Comparison of ENCODE assay signal across 23 mouse cellular contexts in the genomic region with DNA sequence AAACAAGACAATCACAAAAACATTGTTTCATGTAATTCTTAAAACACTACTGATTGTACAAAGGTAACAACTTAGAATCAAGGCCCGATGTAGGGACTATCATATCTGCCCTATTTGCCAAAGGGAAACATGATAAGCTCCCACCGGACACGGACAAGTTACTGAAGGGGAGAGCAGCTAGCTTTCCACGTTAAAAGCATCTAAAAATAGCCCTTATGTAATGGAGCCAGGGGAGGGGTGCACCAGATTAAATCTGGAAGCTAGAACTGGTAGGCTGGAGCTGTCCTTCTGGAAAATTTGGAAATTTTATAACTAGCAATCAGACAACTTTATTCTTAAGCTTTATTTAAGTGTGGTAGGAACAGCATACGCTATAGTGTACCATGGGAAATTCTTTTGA.
DNase-seq lines count a peak whose midpoint lies in the region; ATAC-seq lines count a peak whose summit lies in the region.
"Had no signal": no experiment of that assay in that cellular context is flagged by ENCODE, and none has a peak within 500 bp of the region (broad histone marks: within the 10 kb centered on the region; RNA-seq: fewer than 3 reads in every experiment).

No protein-coding gene starts in this region.

- WGBS in heart, embryonic 16.5 days: 29% methylated on average over 5 of the region's 5 CpGs
- WGBS in heart, embryonic 10.5 days: 26% methylated on average over 5 of the region's 5 CpGs

- H3K4me2 ChIP-seq in heart, embryonic 16.5 days (ENCODE audit: low read depth, low read length): no peak overlapping the region
- H3K4me2 ChIP-seq: embryonic facial prominence, embryonic 15.5 days; hindbrain, embryonic 14.5 days; intestine, embryonic 15.5 days had no signal

- H3K9ac ChIP-seq in heart, embryonic 16.5 days (ENCODE audit: low read length): no peak overlapping the region
- H3K9ac ChIP-seq: embryonic facial prominence, embryonic 15.5 days; hindbrain, embryonic 14.5 days; intestine, embryonic 15.5 days had no signal

- H3K27ac ChIP-seq in heart, embryonic 16.5 days (ENCODE audit: low read length): no peak overlapping the region
- H3K27ac ChIP-seq in heart, embryonic 10.5 days: no peak overlapping the region
- H3K27ac ChIP-seq: embryonic facial prominence, embryonic 15.5 days; forebrain, embryonic 10.5 days; hindbrain, embryonic 10.5 days; hindbrain, embryonic 14.5 days; intestine, embryonic 15.5 days had no signal

- H3K4me1 ChIP-seq in heart, embryonic 16.5 days (ENCODE audit: control insufficient read depth, insufficient read depth, low read length): peaks cover 6% of the 10 kb centered on the region; the same call in 1 of the 2 replicates
- no peaks in the 10 kb centered on the region; the same call in 1 of the 2 replicates for H3K4me1 ChIP-seq in heart, embryonic 10.5 days
- H3K4me1 ChIP-seq: embryonic facial prominence, embryonic 15.5 days; forebrain, embryonic 10.5 days; hindbrain, embryonic 10.5 days; intestine, embryonic 15.5 days had no signal

- peak; percentile 68; the same call in 1 of the 2 replicates for ATAC-seq in frontal cortex, adult (ENCODE audit: low TSS enrichment)
- peak; percentile 55; the same call in 1 of the 2 replicates for ATAC-seq in heart, embryonic 16.5 days (replicated peaks; ENCODE audit: extremely low read depth, insufficient read depth, low FRiP score)
- ATAC-seq: CD4-positive, CD25-positive, alpha-beta regulatory T cell, adult 4 months; forebrain, embryonic 14.5 days; intestine, embryonic 15.5 days had no signal

- H3K9me3 ChIP-seq in heart, embryonic 16.5 days (replicated peaks; ENCODE audit: control insufficient read depth, low read length): no peaks in the 10 kb centered on the region
- no peaks in the 10 kb centered on the region for H3K9me3 ChIP-seq in heart, embryonic 10.5 days
- H3K9me3 ChIP-seq: embryonic facial prominence, embryonic 15.5 days; forebrain, embryonic 10.5 days; G1E; hindbrain, embryonic 10.5 days; intestine, embryonic 15.5 days had no signal

- peaks cover 4% of the 10 kb centered on the region; the same call in 1 of the 2 replicates for H3K36me3 ChIP-seq in heart, embryonic 16.5 days (ENCODE audit: control insufficient read depth, insufficient read depth)
- H3K36me3 ChIP-seq in heart, embryonic 10.5 days: peaks cover 8% of the 10 kb centered on the region; the same call in 1 of the 2 replicates
- H3K36me3 ChIP-seq: intestine, embryonic 15.5 days had no signal

- no peaks in the 10 kb centered on the region for H3K27me3 ChIP-seq in heart, embryonic 16.5 days (ENCODE audit: control insufficient read depth, insufficient read depth, low read length)
- no peaks in the 10 kb centered on the region for H3K27me3 ChIP-seq in heart, embryonic 10.5 days (ENCODE audit: insufficient read depth, poor library complexity, severe bottlenecking)
- H3K27me3 ChIP-seq: embryonic facial prominence, embryonic 15.5 days; intestine, embryonic 15.5 days had no signal

- no peak for DNase-seq in frontal cortex, postnatal 10 days (ENCODE audit: low spot score in 2 of 2)
- DNase-seq in heart, adult 18-20 months: peak; percentile 21 to 34
- no peak for DNase-seq in heart, postnatal 25 days (ENCODE audit: low spot score)
- DNase-seq in heart, embryonic 10.5 days (ENCODE audit: low spot score): no peak
- DNase-seq in urinary bladder, postnatal 25 days (ENCODE audit: low spot score): no peak
- DNase-seq: adrenal gland, adult 8-10 months; adrenal gland, postnatal 36 days; B cell, adult 2 months; cerebellum, adult 8-10 months; cerebellum, postnatal 14 days; embryo, embryonic 11 days; kidney, adult 18-20 months had no signal

- H3K4me3 ChIP-seq in heart, embryonic 16.5 days (ENCODE audit: low read length): no peak overlapping the region
- no peak overlapping the region for H3K4me3 ChIP-seq in heart, embryonic 10.5 days
- H3K4me3 ChIP-seq: embryonic facial prominence, embryonic 15.5 days; erythroblast, embryonic 14.5 days; forebrain, embryonic 10.5 days; hindbrain, embryonic 10.5 days; intestine, embryonic 15.5 days had no signal

- intact Hi-C loops in heart, postnatal 25 days (cut with DNase I): no loop called here

Comparison
In these comparisons a context has a peak if more than half of its experiments do, and no peak if none do; other contexts are left out.
1. DNase-seq: peak in heart, adult 18-20 months (2 of 2); none in frontal cortex, postnatal 10 days (0 of 2), heart, postnatal 25 days (single experiment), heart, embryonic 10.5 days (single experiment) and urinary bladder, postnatal 25 days (single experiment).